Mouse (Mus musculus) heart, embryonic 10.5 days (tissue): ENCODE measurements around the gene Acadvl. TPM values are rescaled to one million over a fixed set of nuclear protein-coding genes. Genes with fewer than 3 reads are reported as not detected.

Experiments
- DNase-seq: peaks from one replicate; pipeline ENCODE4 v3.0.0-alpha.2; 2017; ENCODE audit warnings: low spot score
- H3K27ac ChIP-seq: fragments of 300-500 bp; sonication (generic); 2 replicates; pipeline ENCODE4 v1.5.1; 2016; ENCODE audit warnings: mild to moderate bottlenecking
- H3K27me3 ChIP-seq: fragments of 300-500 bp; sonication (generic); 2 replicates; pipeline ENCODE4 v1.6.1; 2016; ENCODE audit warnings: mild to moderate bottlenecking; ENCODE audit not compliant: poor library complexity, insufficient read depth, severe bottlenecking
- H3K36me3 ChIP-seq: fragments of 300-500 bp; sonication (generic); 2 replicates; pipeline ENCODE4 v1.6.1; 2016; ENCODE audit warnings: mild to moderate bottlenecking, moderate library complexity
- H3K4me1 ChIP-seq: fragments of 300-500 bp; sonication (generic); 2 replicates; pipeline ENCODE4 v1.6.1; 2016; ENCODE audit warnings: mild to moderate bottlenecking
- H3K4me3 ChIP-seq: fragments of 300-500 bp; sonication (generic); 2 replicates; pipeline ENCODE4 v1.5.1; 2016; ENCODE audit warnings: mild to moderate bottlenecking, moderate library complexity
- H3K9me3 ChIP-seq: fragments of 300-500 bp; sonication (generic); 2 replicates; pipeline ENCODE4 v1.6.1; 2016; ENCODE audit warnings: mild to moderate bottlenecking, moderate library complexity
- WGBS: fragments of 180-500 bp; shearing (Covaris S2); methylation state at CpG from one replicate; pipeline ENCODE4 v1.1.7; 2016; 5-methylcytosine and 5-hydroxymethylcytosine counted together
- polyA plus RNA-seq: library from polyadenylated mRNA; unstranded; fragments of >200 nt; fragmentation: Nextera tagmentation; extraction: Ambion mirVana; gene quantifications from 2 replicates; pipeline ENCODE4 v1.2.1, GENCODE M21; 2016

Acadvl gene
- polyA plus RNA-seq, 1 experiment from 2014 or later = 79.1 TPM

DNA sequence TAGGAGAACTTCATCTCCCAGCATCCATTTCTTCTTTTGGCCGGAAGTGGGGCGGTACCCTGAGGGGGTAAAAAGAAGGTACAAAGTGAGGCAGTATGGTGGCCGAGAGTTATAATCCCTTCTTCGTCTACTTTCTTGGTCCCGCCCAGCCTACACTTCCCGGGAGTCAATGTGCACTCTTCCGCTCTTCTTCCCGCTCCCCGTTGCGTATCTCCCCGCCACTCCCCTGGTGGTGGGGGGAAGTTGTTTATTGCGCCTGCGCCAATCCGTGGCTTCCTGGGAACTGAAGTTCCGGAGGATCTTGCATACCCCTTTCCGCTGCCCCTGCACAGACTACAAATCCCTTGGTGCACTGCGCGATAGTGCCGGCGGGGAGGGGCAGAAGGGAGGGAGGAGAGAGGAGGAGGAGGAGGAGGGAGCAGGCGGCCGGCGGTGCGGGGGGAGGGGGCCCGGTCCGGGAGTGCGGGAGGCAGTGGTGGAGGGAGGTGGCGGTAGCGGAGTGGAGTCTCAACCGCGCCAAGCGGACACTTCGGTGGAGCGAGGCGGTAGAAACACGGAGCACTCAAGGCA is 19.7 kb downstream of the Acadvl start, which contains the start of gene Phf23:
Gene Phf23, plus strand, starts transcription at position 387 of the 570 bp plus-strand sequence.
- H3K27me3 ChIP-seq = no peaks in the 10 kb centered on the region
- peaks cover 38% of the 10 kb centered on the region for H3K4me1 ChIP-seq
- peak; percentile 99 for DNase-seq
- under 1% methylated on average over 36 of the region's 36 CpGs for WGBS
- H3K4me3 ChIP-seq = peak within 1 kb of the TSS; percentile 99
- peak within 1 kb of the TSS; percentile 97 for H3K27ac ChIP-seq
- H3K9me3 ChIP-seq = no peaks in the 10 kb centered on the region
- peaks cover 46% of the 10 kb centered on the region for H3K36me3 ChIP-seq

GRCm38 (mm10) chr11:69994401-69995090 is 20.7 kb downstream of the Acadvl start:
- 84% methylated on average over 11 of the region's 11 CpGs for WGBS
- H3K4me3 ChIP-seq = peak overlapping the region; percentile 99
- H3K9me3 ChIP-seq = no peaks in the 10 kb centered on the region
- no peaks in the 10 kb centered on the region for H3K27me3 ChIP-seq
- H3K36me3 ChIP-seq = peaks cover 47% of the 10 kb centered on the region
- H3K4me1 ChIP-seq = peaks cover 36% of the 10 kb centered on the region
- H3K27ac ChIP-seq = no peak overlapping the region
- DNase-seq = no peak

- no peaks in the 10 kb centered on the region for H3K9me3 ChIP-seq
- 0 out of 2 replicates have a peak overlapping the region, but pooled peaks have one; percentile 83 for H3K4me3 ChIP-seq
- peaks cover 47% of the 10 kb centered on the region for H3K36me3 ChIP-seq
- whole genome bisulfite sequencing = 85% methylated on average over 3 of the region's 3 CpGs
- H3K27me3 ChIP-seq = no peaks in the 10 kb centered on the region
- H3K4me1 ChIP-seq = peaks cover 31% of the 10 kb centered on the region
- no peak overlapping the region for H3K27ac ChIP-seq
- no peak for DNase-seq
Measured at GRCm38 (mm10) chr11:69992932-69993331, 22.3 kb downstream of the Acadvl start.

GRCm38 (mm10) chr11:69992396-69992795 is 22.8 kb downstream of the Acadvl start:
- Histone ChIP-seq H3K27me3 (no peaks in the 10 kb centered on the region), H3K36me3 (peaks cover 48% of the 10 kb centered on the region), H3K4me3 (peak overlapping the region; percentile 83), H3K27ac (peak overlapping the region; percentile 23; the same call in 1 of the 2 replicates), H3K4me1 (peaks cover 25% of the 10 kb centered on the region), H3K9me3 (no peaks in the 10 kb centered on the region)
- 82% methylated on average over 10 of the region's 10 CpGs for WGBS
- DNase-seq = no peak

DNA sequence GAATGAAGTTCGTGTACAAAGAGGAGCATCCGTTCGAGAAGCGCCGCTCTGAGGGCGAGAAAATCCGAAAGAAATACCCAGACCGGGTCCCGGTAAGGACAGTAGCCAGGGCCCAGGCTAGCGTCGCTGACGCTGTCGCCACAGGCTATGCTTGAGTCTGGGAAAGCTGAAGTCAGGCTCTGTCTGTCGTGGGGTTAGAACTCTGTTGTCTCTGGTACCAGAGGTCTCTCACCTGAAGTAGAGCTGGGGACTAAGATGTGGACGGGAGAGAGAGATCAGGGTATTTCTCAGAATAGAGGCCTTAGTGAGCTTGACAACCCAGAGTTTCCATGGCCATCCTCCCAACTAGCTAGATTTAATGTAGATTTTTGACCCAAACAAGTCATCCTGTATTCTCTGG is 23.5 kb downstream of the Acadvl start:
- H3K9me3 ChIP-seq = no peaks in the 10 kb centered on the region
- peak overlapping the region; percentile 83 for H3K4me3 ChIP-seq
- no peaks in the 10 kb centered on the region for H3K27me3 ChIP-seq
- WGBS = under 1% methylated on average over 15 of the region's 15 CpGs
- H3K27ac ChIP-seq = peak overlapping the region; percentile 95
- peaks cover 19% of the 10 kb centered on the region for H3K4me1 ChIP-seq
- H3K36me3 ChIP-seq = peaks cover 55% of the 10 kb centered on the region
- DNase-seq = no peak

DNA sequence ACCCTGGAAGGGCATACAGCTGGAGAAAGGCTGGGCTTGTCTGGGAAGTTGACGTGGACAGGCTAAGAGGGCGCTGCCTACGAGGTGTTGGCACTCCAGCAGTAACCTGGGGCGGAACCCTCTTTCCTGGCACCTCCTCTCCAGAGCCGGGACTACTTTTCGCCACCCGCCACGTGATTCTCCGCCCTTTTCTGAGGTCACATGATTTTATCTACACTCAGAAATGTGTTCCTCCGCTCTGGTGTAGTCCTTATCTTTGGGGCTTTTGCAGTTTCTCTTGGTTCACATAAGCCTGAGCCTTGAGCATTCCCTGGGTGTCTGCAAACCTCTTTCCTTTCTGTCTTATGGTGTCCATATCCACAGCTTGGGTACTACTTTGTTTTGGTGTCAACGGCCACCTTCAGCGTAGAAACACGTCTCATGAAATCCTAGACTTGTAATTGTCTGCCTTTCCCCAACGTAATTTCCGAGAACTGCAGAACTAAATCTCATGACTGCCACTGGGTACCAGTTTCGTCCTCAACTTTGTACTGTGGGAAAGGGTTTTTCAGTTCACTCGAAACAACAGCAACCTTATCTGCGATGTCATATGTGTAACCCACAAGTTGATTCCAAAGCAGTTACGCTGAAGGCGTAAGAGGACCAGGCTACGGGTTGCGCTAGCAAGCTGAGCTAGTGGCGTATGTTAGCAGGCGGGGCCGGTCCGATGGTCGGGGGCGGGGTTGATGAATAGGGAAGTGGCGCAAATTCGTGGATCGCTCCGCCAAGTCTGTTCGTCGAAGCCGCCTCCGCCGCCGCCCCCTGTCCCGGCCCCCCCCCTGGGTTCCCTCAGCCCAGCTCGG is 24.1 kb downstream of the Acadvl start, which contains the start of gene Gabarap:
Gene Gabarap, plus strand, starts transcription at position 294 of the 842 bp plus-strand sequence.
- H3K27ac ChIP-seq = peak within 1 kb of the TSS; percentile 95
- peaks cover 61% of the 10 kb centered on the region for H3K36me3 ChIP-seq
- WGBS = under 1% methylated on average over 40 of the region's 40 CpGs
- H3K4me3 ChIP-seq = peak within 1 kb of the TSS; percentile 83
- H3K9me3 ChIP-seq = no peaks in the 10 kb centered on the region
- DNase-seq = peak; percentile 98
- peaks cover 19% of the 10 kb centered on the region for H3K4me1 ChIP-seq
- no peaks in the 10 kb centered on the region for H3K27me3 ChIP-seq

DNA sequence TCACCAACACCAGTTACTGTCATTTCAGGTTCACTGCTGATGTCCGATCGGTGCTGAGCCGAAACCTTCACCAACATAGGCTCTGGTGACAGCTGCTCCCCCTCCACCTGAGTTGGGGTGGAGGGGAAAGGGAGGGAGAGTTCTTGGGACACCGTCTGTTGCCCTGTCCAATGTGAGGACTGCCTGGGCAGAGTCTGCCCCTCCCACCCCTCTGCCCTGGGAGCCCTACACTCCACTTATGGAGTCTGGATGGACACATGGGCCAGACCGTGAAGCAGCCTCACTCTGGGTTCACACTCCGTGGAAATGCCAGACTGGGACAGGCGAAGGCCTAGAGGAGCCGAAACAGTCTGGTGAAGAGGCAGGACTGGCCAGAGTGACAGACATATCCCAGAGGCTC is 25.3 kb downstream of the Acadvl start:
- H3K9me3 ChIP-seq = no peaks in the 10 kb centered on the region
- 82% methylated on average over 8 of the region's 8 CpGs for WGBS
- peaks cover 70% of the 10 kb centered on the region for H3K36me3 ChIP-seq
- H3K27ac ChIP-seq = 0 out of 2 replicates have a peak overlapping the region, but pooled peaks have one; percentile 16
- no peak overlapping the region for H3K4me3 ChIP-seq
- no peaks in the 10 kb centered on the region for H3K27me3 ChIP-seq
- peaks cover 19% of the 10 kb centered on the region for H3K4me1 ChIP-seq
- no peak for DNase-seq

DNA sequence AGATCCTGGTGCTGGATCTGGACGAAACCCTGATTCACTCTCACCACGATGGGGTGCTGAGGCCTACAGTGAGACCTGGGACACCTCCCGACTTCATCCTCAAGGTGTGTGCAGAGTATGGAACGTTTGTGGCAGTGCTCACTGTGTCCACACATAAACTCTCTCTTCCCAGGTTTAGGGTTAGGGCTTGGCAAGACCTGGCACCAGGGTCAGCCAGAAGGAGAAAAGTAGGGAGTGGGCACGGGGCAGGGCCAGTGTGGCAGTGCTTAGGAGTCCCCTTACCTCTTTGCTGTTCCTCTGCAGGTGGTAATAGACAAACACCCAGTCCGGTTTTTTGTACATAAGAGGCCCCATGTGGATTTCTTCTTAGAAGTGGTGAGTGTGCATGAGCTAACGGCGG is 30.8 kb downstream of the Acadvl start:
- Histone ChIP-seq H3K27ac (no peak overlapping the region), H3K9me3 (no peaks in the 10 kb centered on the region), H3K36me3 (peaks cover 63% of the 10 kb centered on the region), H3K4me3 (no peak overlapping the region), H3K27me3 (no peaks in the 10 kb centered on the region), H3K4me1 (peaks cover 25% of the 10 kb centered on the region)
- WGBS = 91% methylated on average over 8 of the region's 8 CpGs
- DNase-seq = no peak

DNA sequence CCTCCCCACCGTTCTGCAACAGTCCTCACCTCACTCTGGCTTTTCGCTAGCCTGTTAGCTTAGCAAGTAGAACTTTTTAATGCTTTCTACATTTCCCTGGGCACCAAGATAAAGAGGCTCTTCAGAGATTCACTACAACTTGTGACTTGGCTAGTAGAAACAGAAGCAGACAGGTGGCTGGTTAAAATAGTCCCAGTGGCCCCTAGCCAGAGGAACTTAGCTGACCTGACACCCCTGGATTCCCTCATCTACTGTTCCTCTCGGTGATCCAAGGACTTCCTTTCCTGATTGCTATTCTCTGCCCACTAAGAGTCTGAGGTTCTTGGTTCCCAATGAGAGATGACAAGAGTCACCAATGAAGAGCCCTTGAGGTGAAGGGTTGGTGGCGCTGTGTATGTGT is 31.8 kb downstream of the Acadvl start:
- Histone ChIP-seq H3K4me3 (peak overlapping the region; percentile 97), H3K9me3 (no peaks in the 10 kb centered on the region), H3K4me1 (peaks cover 27% of the 10 kb centered on the region), H3K27ac (peak overlapping the region; percentile 99; the same call in 1 of the 2 replicates), H3K36me3 (peaks cover 58% of the 10 kb centered on the region), H3K27me3 (no peaks in the 10 kb centered on the region)
- 80% methylated on average over 4 of the region's 4 CpGs for WGBS
- DNase-seq = no peak

GRCm38 (mm10) chr11:69982877-69983276 is 32.3 kb downstream of the Acadvl start:
- peak overlapping the region; percentile 99; the same call in 1 of the 2 replicates for H3K27ac ChIP-seq
- H3K4me1 ChIP-seq = peaks cover 27% of the 10 kb centered on the region
- no peaks in the 10 kb centered on the region for H3K27me3 ChIP-seq
- H3K4me3 ChIP-seq = peak overlapping the region; percentile 97
- 27% methylated on average over 5 of the region's 5 CpGs for WGBS
- no peaks in the 10 kb centered on the region for H3K9me3 ChIP-seq
- DNase-seq = no peak
- H3K36me3 ChIP-seq = peaks cover 58% of the 10 kb centered on the region

- no peaks in the 10 kb centered on the region for H3K9me3 ChIP-seq
- H3K4me1 ChIP-seq = peaks cover 27% of the 10 kb centered on the region
- H3K27me3 ChIP-seq = no peaks in the 10 kb centered on the region
- no peak for DNase-seq
- H3K36me3 ChIP-seq = peaks cover 57% of the 10 kb centered on the region
- 57% methylated on average over 8 of the region's 8 CpGs for WGBS
- H3K4me3 ChIP-seq = peak within 1 kb of the TSS; percentile 97
- H3K27ac ChIP-seq = peak within 1 kb of the TSS; percentile 99
Measured at GRCm38 (mm10) chr11:69982225-69982624, 33.0 kb downstream of the Acadvl start, which contains the start of gene Elp5. Gene Elp5, minus strand, starts transcription at chr11:69982517.

- DNase-seq = no peak
- peak within 1 kb of the TSS; percentile 97 for H3K4me3 ChIP-seq
- H3K27ac ChIP-seq = peak within 1 kb of the TSS; percentile 99
- no peaks in the 10 kb centered on the region for H3K27me3 ChIP-seq
- H3K4me1 ChIP-seq = peaks cover 27% of the 10 kb centered on the region
- H3K9me3 ChIP-seq = no peaks in the 10 kb centered on the region
- WGBS = under 1% methylated on average over 43 of the region's 43 CpGs
- H3K36me3 ChIP-seq = peaks cover 55% of the 10 kb centered on the region
Measured at GRCm38 (mm10) chr11:69981141-69981762, 34.0 kb downstream of the Acadvl start, which contains the start of gene Ctdnep1. Gene Ctdnep1, plus strand, starts transcription at chr11:69981156.
